In the genomic region with DNA sequence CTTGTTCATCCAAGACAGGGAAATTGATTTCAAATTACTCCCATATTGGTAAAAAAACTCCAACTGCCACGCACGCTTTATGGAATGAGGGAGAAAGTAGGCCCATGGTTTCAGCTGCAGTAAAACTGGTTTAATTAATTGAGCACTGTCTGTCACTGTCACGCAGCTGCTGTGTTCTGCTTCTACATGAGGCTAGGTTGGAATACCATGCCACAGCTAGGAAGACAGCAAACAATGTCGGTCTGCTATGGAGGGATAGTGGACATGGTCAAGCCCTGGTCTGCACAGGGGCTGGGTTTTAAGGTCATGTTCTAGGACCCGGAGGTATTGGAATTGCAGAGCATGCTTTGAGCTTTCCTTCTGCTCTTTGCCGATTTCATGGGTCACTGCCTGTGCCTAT, we compare ENCODE assay signal across 21 mouse cellular contexts. TPM values are rescaled to one million over a fixed set of nuclear protein-coding genes. Genes with fewer than 3 reads are reported as not detected.
DNase-seq lines count a peak whose midpoint lies in the region; ATAC-seq lines count a peak whose summit lies in the region.
"Had no signal": no experiment of that assay in that cellular context is flagged by ENCODE, and none has a peak within 500 bp of the region (broad histone marks: within the 10 kb centered on the region; RNA-seq: fewer than 3 reads in every experiment).

No protein-coding gene starts in this region.

- DNase-seq in heart, adult 11 months = peak; percentile 51
- DNase-seq in neural tube, embryonic 10.5 days (ENCODE audit: extremely low spot score, low spot score) = no peak
- DNase-seq in hindbrain, embryonic 14.5 days (ENCODE audit: low spot score) = no peak
- DNase-seq in cerebellum, adult 8-10 months = no peak
- no peak for DNase-seq in gastrocnemius, adult 18-20 months (ENCODE audit: low spot score)
- DNase-seq: adrenal gland, postnatal 10 days; cerebellum, adult 11 months; cerebellum, adult 9-10 months; cerebellum, postnatal 25 days; forebrain, postnatal 0 days; gastrocnemius, adult 2 months; gastrocnemius, postnatal 25 days; heart, postnatal 10 days; heart, postnatal 4 days had no signal

- 0 out of 2 replicates have a peak, but pooled peaks cover 9% of the 10 kb centered on the region for H3K4me1 ChIP-seq in heart, embryonic 12.5 days (replicated peaks)
- H3K4me1 ChIP-seq in neural tube, embryonic 12.5 days = peaks cover 10% of the 10 kb centered on the region; the same call in 1 of the 2 replicates
- H3K4me1 ChIP-seq in hindbrain, embryonic 14.5 days (replicated peaks; ENCODE audit: control insufficient read depth, insufficient read depth, low read length) = no peaks in the 10 kb centered on the region; the same call in 1 of the 2 replicates
- peaks cover 12% of the 10 kb centered on the region for H3K4me1 ChIP-seq in neural tube, embryonic 15.5 days

- no peak for ATAC-seq in heart, embryonic 12.5 days (ENCODE audit: insufficient number of reproducible peaks, low FRiP score)
- ATAC-seq in neural tube, embryonic 12.5 days (ENCODE audit: low FRiP score, low read depth) = 0 out of 2 replicates have a peak, but pooled peaks have one; percentile 44
- ATAC-seq in hindbrain, embryonic 14.5 days (ENCODE audit: low FRiP score) = 0 out of 2 replicates have a peak, but pooled peaks have one; percentile 27
- 0 out of 2 replicates have a peak, but pooled peaks have one; percentile 33 for ATAC-seq in neural tube, embryonic 15.5 days (ENCODE audit: low FRiP score)
- ATAC-seq: forebrain, embryonic 13.5 days; forebrain, postnatal 0 days had no signal

- peaks cover 3% of the 10 kb centered on the region; the same call in 1 of the 2 replicates for H3K36me3 ChIP-seq in heart, embryonic 12.5 days
- H3K36me3 ChIP-seq in neural tube, embryonic 12.5 days = no peaks in the 10 kb centered on the region
- H3K36me3 ChIP-seq in hindbrain, embryonic 14.5 days (replicated peaks; ENCODE audit: control insufficient read depth, insufficient read depth) = no peaks in the 10 kb centered on the region
- no peaks in the 10 kb centered on the region for H3K36me3 ChIP-seq in neural tube, embryonic 15.5 days
- H3K36me3 ChIP-seq: embryonic facial prominence, embryonic 12.5 days had no signal

- H3K4me3 ChIP-seq in heart, embryonic 12.5 days = no peak overlapping the region
- no peak overlapping the region for H3K4me3 ChIP-seq in neural tube, embryonic 12.5 days
- no peak overlapping the region for H3K4me3 ChIP-seq in hindbrain, embryonic 14.5 days (replicated peaks; ENCODE audit: low read length)
- H3K4me3 ChIP-seq in neural tube, embryonic 15.5 days (replicated peaks) = no peak overlapping the region
- H3K4me3 ChIP-seq: embryonic facial prominence, embryonic 12.5 days; forebrain, embryonic 13.5 days; gastrocnemius, adult 2 months had no signal

- no peaks in the 10 kb centered on the region for H3K27me3 ChIP-seq in heart, embryonic 12.5 days (replicated peaks)
- H3K27me3 ChIP-seq in neural tube, embryonic 12.5 days (replicated peaks) = no peaks in the 10 kb centered on the region
- H3K27me3 ChIP-seq in hindbrain, embryonic 14.5 days (ENCODE audit: control insufficient read depth, insufficient read depth, low read length) = no peaks in the 10 kb centered on the region
- no peaks in the 10 kb centered on the region for H3K27me3 ChIP-seq in neural tube, embryonic 15.5 days (replicated peaks)
- H3K27me3 ChIP-seq: embryonic facial prominence, embryonic 12.5 days; forebrain, embryonic 13.5 days had no signal

- H3K9ac ChIP-seq in heart, embryonic 12.5 days = no peak overlapping the region
- no peak overlapping the region for H3K9ac ChIP-seq in neural tube, embryonic 12.5 days
- no peak overlapping the region for H3K9ac ChIP-seq in hindbrain, embryonic 14.5 days
- no peak overlapping the region for H3K9ac ChIP-seq in neural tube, embryonic 15.5 days (replicated peaks)
- H3K9ac ChIP-seq: embryonic facial prominence, embryonic 12.5 days; forebrain, embryonic 13.5 days; forebrain, postnatal 0 days had no signal

- 0 out of 2 replicates have a peak, but pooled peaks cover 2% of the 10 kb centered on the region for H3K9me3 ChIP-seq in heart, embryonic 12.5 days (replicated peaks)
- H3K9me3 ChIP-seq in neural tube, embryonic 12.5 days = no peaks in the 10 kb centered on the region
- no peaks in the 10 kb centered on the region for H3K9me3 ChIP-seq in hindbrain, embryonic 14.5 days (ENCODE audit: control insufficient read depth, low read length)
- H3K9me3 ChIP-seq in neural tube, embryonic 15.5 days (replicated peaks) = no peaks in the 10 kb centered on the region
- H3K9me3 ChIP-seq: embryonic facial prominence, embryonic 12.5 days; forebrain, embryonic 13.5 days had no signal

- H3K27ac ChIP-seq in heart, embryonic 12.5 days (ENCODE audit: poor library complexity, severe bottlenecking) = no peak overlapping the region
- no peak overlapping the region for H3K27ac ChIP-seq in neural tube, embryonic 12.5 days
- no peak overlapping the region for H3K27ac ChIP-seq in hindbrain, embryonic 14.5 days
- no peak overlapping the region for H3K27ac ChIP-seq in neural tube, embryonic 15.5 days (replicated peaks)
- H3K27ac ChIP-seq: embryonic facial prominence, embryonic 12.5 days; forebrain, embryonic 13.5 days; gastrocnemius, adult 2 months had no signal

- H3K4me2 ChIP-seq in heart, embryonic 12.5 days = no peak overlapping the region
- H3K4me2 ChIP-seq in neural tube, embryonic 12.5 days (replicated peaks) = no peak overlapping the region
- no peak overlapping the region for H3K4me2 ChIP-seq in hindbrain, embryonic 14.5 days (replicated peaks)
- H3K4me2 ChIP-seq in neural tube, embryonic 15.5 days = no peak overlapping the region
- H3K4me2 ChIP-seq: embryonic facial prominence, embryonic 12.5 days; forebrain, embryonic 13.5 days had no signal

- 82% methylated on average over 6 of the region's 6 CpGs for WGBS in heart, embryonic 12.5 days
- 52% methylated on average over 6 of the region's 6 CpGs for WGBS in neural tube, embryonic 12.5 days
- WGBS in hindbrain, embryonic 14.5 days = 45% methylated on average over 6 of the region's 6 CpGs
- WGBS in neural tube, embryonic 15.5 days = 33% methylated on average over 6 of the region's 6 CpGs

RNA-seq across cellular contexts. Expression of a gene that starts 30.9 kb away (rescaled TPM):
- polyA plus RNA-seq in heart, embryonic 12.5 days (2016; fragmentation: Nextera tagmentation; extraction: Ambion mirVana) = 17.8 and 25.9 TPM in 2 replicates
- polyA plus RNA-seq in neural tube, embryonic 12.5 days (2016; fragmentation: Nextera tagmentation; extraction: Ambion mirVana) = 41.8 and 46.4 TPM in 2 replicates
- polyA plus RNA-seq in hindbrain, embryonic 14.5 days (2014; fragmentation: Nextera tagmentation; extraction: Ambion mirVana) = 49.0 and 51.0 TPM in 2 replicates
- polyA plus RNA-seq in neural tube, embryonic 15.5 days (2015; fragmentation: Nextera tagmentation; extraction: Ambion mirVana) = 36.2 and 40.4 TPM in 2 replicates
- 10 to 100 TPM; 18.4 to 21.3 TPM for total RNA-seq in gastrocnemius, adult 18-20 months (2021)
- total RNA-seq: granulocyte monocyte progenitor cell, adult 5-6 weeks; MEL had no signal
